Mouse (Mus musculus) NIH3T3 (cell line): Measurements from ENCODE around the gene Hist1h2ao.
A peak's percentile ranks its signal among the peaks of the same experiment; 100 is the strongest.
"Not testable (repeated sequence)": the region's sequence is repeated elsewhere in the genome, so short reads cannot be mapped to it uniquely, and the experiment has no call there.

ENCODE experiments used
- DNase-seq: peaks from one replicate; pipeline ENCODE4 v3.0.0-alpha.2; 2012; ENCODE audit warnings: low read depth

Hist1h2ao gene

DNA sequence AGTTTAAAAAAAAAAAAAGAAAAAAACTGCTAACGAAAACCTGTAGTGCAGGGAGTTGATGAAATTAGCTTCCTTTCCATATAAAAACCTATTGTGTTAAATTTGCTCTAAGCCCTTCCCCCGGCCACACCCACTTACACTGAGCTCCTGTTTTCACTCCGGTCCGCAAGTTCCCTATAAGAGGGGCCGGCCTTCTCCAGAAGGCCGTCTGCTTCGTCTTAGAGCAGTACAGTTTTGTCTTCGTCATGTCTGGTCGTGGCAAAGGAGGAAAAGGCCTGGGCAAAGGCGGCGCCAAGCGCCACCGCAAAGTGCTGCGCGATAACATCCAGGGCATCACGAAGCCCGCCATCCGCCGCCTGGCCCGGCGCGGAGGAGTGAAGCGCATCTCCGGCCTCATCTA, 1.3 kb downstream of the Hist1h2ao start, which contains the start of gene Hist1h4m:
Gene Hist1h4m (plus strand): TSS at position 208 of the 400 bp plus-strand sequence.
- not testable (repeated sequence) for DNase-seq

DNA sequence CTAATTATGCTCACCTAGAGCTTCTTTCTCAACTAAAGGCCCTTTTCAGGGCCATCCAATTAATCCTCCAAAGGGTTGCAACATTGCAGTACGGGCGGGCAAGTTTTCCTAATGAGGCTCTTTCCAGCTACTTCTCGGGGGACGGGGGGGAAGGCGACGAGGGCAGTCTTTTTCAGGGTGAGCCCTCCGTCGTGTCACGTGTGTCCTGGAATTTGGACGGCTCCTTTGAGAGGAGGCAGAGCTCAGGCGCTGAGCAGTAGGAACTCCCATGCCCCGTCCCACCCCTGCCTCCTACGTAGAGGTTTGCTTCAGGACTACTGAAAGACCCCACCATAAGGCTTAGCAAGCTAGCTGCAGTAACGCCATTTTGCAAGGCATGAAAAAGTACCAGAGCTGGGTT, 1.8 kb downstream of the Hist1h2ao start:
- not testable (repeated sequence) for DNase-seq

DNA sequence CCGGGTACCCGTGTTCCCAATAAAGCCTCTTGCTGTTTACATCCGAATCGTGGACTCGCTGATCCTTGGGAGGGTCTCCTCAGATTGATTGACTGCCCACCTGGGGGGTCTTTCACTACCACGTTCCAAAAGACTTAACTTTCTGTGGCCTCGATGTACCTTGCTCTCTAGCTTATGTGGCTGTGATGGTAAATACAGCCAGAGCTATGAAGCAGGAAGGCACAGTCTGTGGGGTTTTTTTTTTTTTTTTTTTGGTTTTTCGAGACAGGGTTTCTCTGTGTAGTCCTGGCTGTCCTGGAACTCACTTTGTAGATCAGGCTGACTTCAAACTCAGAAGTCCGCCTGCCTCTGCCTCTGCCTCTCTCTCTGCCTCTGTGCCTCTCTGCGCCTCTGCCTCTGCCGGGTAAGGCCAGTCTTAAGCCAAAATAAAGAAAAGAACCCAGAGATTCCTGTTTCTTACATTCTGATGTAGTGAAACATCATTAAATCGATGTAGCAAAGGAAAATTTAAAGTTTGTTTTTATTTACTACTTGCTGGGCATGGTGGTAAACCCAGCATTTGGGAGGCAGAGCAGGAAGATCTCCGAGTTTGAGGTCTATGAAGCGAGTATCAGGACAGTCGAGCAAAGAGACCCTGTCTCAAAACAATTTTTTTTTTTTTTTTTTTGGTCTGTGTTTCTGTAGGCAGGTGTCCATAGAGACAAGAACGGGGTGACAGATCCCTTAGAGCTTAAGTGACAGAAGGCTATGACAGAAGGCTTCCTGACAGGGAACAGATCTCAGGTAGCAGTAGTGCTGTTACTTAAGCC, 10.0 kb downstream of the Hist1h2ao start:
- DNase-seq, result not testable (repeated sequence)

DNA sequence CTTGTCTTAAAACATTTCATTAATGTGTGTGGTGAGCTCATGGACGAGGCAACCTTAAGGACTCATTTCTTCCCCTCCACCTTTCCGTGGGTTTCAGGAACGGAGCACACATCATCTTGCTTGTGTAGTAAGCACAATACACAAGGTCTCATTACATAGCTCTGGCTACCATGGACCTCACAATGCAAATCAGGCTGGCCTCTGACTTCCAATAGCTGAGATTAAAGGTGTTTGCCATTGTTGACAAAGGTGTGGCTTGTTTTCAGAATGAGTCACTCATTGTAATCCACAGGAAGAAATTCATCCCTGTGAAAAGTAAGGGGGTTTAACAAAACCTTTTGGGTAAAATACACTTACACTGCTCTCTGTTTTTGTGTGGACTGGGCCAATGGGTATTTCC, 18.2 kb downstream of the Hist1h2ao start:
- DNase-seq, result no peak

DNA sequence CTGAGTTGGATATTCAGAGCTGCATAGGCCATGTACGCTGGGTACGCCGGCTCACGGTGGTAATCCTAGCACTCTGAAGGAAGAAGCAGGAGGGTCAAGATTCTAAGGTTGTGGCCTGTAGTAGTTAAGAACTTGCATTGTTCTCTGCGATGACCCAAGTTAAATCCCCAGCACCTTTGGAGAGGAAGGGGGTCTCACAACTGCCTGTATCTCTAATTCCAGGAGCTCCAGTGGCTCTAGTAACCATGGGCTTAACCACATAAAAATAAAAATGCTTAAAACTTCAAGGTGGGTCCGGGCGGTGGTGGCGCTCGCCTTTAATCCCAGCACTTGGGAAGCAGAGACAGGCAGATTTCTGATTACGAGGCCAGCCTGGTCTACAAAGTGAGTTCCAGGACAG, 20.1 kb downstream of the Hist1h2ao start:
- DNase-seq, result no peak

DNA sequence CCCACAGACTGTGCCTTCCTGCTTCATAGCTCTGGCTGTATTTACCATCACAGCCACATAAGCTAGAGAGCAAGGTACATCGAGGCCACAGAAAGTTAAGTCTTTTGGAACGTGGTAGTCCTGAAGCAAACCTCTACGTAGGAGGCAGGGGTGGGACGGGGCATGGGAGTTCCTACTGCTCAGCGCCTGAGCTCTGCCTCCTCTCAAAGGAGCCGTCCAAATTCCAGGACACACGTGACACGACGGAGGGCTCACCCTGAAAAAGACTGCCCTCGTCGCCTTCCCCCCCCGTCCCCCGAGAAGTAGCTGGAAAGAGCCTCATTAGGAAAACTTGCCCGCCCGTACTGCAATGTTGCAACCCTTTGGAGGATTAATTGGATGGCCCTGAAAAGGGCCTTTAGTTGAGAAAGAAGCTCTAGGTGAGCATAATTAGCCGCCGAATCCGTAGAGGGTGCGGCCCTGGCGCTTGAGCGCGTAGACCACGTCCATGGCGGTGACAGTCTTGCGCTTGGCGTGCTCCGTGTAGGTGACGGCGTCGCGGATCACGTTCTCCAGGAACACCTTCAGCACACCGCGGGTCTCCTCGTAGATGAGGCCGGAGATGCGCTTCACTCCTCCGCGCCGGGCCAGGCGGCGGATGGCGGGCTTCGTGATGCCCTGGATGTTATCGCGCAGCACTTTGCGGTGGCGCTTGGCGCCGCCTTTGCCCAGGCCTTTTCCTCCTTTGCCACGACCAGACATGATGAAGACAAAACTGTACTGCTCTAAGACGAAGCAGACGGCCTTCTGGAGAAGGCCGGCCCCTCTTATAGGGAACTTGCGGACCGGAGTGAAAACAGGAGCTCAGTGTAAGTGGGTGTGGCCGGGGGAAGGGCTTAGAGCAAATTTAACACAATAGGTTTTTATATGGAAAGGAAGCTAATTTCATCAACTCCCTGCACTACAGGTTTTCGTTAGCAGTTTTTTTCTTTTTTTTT, 21.4 kb downstream of the Hist1h2ao start, which contains the start of gene Hist1h4n:
Gene Hist1h4n (minus strand): TSS at position 779 of the 977 bp plus-strand sequence.
- not testable (repeated sequence) for DNase-seq

DNA sequence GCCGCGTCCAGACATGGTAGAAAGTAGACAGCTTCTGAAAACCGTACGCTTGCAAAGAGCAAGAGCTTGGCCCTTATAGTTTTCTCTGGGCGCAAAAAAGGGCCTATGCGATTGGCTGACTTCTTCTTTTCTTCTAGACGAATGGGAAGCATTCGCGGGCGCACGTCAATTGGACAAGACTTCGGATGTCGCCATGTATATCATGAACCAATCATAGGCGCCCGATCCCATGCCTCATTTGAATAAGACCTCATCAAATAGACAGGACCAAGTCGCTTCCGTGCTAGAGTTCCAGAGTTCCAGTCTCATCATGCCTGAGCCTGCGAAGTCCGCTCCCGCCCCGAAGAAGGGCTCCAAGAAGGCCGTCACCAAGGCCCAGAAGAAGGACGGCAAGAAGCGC, 23.2 kb downstream of the Hist1h2ao start, which contains the start of the genes Hist1h2ap and Hist1h2br:
Gene Hist1h2ap (minus strand): TSS at position 47 of the 400 bp plus-strand sequence.
Gene Hist1h2br (plus strand): TSS at position 283 of the 400 bp plus-strand sequence.
- DNase-seq, result not testable (repeated sequence)

DNA sequence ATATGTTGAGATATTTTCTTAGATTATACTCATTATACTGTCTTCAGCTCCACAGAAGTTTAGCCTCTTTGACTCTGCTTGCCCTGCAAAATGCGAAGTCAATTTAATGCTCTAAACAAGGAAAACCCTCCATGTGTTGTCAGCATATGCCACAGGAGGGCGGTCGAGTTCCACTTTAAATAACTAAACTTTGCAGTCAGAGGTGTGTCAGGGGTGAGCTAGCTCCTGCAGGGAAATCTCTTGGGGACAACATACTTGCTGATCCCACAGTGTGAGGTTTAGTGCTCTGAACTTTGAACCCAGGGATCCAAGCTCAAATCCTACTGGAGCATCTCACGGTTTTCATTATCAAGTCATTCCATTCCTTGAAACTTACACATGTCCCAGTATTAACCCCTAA, 30.2 kb downstream of the Hist1h2ao start:
- not testable (repeated sequence) for DNase-seq

DNA sequence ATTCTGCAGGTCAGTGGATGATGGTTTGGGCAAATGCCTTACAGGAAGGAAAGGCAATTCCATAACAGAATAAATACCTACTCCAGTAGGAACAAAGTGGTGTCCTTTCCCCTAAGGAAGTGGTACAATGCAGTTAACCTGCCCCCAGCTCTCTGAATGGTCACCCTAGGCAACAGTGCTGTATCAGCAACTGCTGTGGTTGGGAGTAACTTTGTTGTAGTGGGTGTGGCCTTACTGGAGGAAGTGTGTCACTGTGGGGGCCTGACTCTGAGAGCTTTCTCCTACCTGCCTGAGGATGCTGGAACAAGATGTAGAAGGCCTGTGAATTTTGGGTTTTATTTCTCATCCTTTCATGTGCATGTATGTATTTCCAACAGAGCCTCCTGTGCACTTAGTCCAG, 36.1 kb downstream of the Hist1h2ao start:
- not testable (repeated sequence) for DNase-seq

DNA sequence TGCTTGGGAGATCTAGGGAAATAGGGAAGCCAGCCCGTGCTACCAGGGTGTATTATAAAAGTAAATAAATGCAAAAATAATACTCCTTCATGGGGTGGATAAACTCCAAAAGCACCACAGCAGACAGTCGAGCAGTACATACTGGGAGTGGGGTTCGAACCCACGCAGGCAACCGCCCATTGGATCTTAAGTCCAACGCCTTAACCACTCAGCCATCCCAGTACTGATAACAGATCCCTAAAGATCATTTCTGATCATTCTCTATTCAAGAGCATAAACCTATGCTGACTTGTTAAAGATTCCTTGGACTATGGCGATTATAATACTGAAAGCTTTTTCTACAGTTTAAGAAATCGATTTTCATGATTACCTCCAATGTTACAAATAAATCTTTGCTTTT, 37.6 kb downstream of the Hist1h2ao start:
- DNase-seq, result peak; percentile 8

DNA sequence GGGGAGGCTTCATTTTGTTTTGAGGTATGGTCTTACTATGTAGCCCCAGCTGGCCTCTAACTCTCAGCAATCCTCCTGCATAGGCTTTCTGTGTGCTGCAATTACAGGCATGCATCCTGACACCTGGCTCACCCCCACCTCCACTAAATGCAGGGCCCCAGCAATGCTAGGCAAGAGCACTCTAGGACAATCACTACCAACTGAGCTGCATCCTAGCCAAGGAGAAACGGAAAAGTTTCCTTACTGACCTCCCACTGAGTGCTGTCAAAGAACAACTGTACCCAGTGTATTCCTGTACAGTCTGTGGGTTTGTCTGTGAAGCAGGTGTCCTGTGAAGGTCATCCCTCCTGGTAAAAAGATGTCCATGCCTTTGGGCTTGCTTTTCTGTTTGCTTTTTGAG, 40.4 kb downstream of the Hist1h2ao start:
- DNase-seq, result not testable (repeated sequence)

DNA sequence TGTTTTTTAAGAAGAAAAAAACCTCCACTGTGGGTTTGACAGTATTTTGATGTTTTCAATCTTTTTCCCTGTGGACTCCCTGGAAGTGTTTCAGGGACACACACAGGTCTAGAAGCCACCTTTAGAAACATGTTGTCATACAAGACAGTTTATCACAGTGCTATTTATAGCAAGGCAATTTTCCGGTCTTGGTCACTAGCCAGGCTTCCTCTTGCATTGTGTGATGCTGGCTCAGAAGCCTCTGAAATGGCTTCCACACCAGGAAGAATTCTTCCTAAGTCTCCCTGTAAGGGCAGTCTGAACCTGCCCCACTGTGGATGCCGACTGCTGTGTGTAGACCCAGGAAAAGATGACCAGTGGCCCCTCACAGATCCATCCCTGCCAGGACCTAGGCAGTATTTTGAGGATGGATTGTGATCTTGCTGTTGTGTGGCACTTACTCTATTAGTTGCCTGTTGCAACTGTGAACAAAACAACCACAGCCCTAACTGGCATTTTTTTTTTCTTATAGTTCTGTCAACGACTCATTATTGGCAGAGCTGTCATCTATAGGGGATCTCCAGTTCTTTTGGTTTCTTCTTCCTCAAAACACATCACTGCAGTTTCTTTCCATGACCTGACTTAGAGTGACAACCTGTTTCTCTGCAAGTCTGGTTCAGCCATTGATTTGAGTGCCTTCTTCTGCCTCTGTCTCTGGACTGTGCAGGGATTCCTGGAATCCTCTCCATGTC, 42.1 kb downstream of the Hist1h2ao start:
- DNase-seq, result peak; percentile 53

DNA sequence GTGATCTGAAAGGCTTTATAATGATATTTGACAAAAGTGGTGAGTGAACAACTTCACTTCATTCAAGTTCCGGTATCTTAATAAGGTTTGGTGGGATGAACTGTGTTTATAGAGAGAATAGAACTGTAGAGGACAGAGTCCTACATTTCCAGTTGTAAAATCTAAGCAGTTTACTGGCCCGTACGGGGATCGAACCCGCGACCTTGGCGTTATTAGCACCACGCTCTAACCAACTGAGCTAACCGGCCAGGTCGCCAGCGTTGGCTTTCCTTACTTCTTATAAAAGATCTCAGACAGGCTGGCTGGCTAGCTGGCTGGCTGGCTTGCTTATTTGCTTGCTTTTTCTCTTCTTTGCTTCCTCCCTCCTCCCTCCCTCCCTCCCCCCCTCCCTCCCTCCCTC, 44.9 kb downstream of the Hist1h2ao start:
- DNase-seq, result peak; percentile 81

DNA sequence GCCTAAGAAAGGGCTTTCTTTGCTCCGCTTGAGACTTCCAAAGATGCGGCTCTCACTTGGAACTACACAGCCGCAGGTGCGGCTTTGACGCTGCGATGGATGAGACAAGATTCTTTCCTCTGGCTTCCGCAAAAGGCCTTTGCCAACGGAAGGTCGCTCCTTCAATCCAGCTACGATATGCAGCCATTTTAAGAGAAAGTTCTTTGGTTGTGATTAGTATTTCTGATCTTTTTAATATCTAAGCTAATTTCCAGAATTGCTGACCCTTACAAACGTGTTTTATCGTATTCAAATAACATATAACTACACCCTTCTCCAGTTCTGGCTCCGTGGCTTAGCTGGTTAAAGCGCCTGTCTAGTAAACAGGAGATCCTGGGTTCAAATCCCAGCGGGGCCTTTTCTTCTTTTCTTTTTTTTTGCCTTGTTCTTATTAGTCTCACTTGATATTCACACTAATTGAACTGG, 45.5 kb downstream of the Hist1h2ao start:
- DNase-seq, result peak; percentile 79
